Mouse (Mus musculus): ENCODE measurements around the gene Tlk1. TPM values are rescaled to one million over a fixed set of nuclear protein-coding genes. Genes with fewer than 3 reads are reported as not detected.
"Not testable (repeated sequence)": the region's sequence is repeated elsewhere in the genome, so short reads cannot be mapped to it uniquely, and the experiment has no call there.

Tlk1 gene
- polyA plus RNA-seq, 1 experiment from 2014 or later = 30.1 TPM

DNA sequence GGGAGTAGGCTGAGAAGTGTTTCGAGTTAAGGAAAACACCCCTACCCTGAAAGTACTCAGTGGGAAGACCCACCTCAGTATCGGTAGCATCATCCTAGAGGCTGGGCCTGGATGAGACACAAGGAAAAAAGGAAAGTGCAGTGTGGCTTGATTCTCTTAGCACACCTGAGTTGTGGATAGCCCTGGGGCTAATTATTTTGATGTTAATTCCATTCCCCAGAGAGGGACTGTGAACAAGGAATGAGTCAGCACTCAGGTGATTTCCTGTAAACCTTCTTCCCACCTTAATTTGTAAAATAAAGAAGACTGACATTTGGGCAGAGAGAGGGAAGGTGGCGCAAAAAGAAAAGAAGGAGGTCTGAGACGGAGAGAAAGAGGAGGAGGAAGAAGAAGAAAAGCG is 19.5 kb downstream of the Tlk1 start:
- H3K9me3 ChIP-seq (replicated peaks) = peaks cover 4% of the 10 kb centered on the region; the same call in 1 of the 2 replicates
- H3K27ac ChIP-seq (replicated peaks) = no peak overlapping the region
- no peaks in the 10 kb centered on the region for H3K27me3 ChIP-seq (ENCODE audit: low read depth, poor library complexity, severe bottlenecking)
- H3K36me3 ChIP-seq = peaks cover 31% of the 10 kb centered on the region
- H3K4me1 ChIP-seq = peaks cover 6% of the 10 kb centered on the region; the same call in 1 of the 2 replicates
- no peak overlapping the region for H3K4me3 ChIP-seq
- DNase-seq (ENCODE audit: low spot score) = no peak
- WGBS = 89% methylated on average over 5 of the region's 5 CpGs

DNA sequence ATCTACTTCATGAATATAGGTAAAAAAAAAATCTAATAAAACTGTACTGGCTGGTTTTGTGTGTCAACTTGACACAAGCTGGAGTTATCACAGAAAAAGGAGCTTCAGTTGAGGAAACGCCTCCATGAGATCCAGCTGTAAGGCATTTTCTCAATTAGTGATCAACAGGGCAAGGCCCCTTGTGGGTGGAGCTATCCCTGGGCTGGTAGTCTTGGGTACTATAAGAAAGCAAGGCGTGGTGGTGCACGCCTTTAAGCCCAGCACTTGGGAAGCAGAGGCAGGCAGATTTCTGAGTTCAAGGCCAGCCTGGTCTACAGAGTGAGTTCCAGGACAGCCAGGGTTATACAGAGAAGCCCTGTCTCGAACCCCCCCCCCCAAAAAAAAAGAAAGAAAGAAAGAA is 21.8 kb downstream of the Tlk1 start:
- not testable (repeated sequence) for DNase-seq (ENCODE audit: low spot score); H3K27me3 ChIP-seq (ENCODE audit: low read depth, poor library complexity, severe bottlenecking); H3K9me3 ChIP-seq (replicated peaks); H3K27ac ChIP-seq (replicated peaks); H3K4me1 ChIP-seq; H3K4me3 ChIP-seq
- 84% methylated on average over 4 of the region's 4 CpGs for WGBS
- peaks cover 31% of the 10 kb centered on the region for H3K36me3 ChIP-seq

DNA sequence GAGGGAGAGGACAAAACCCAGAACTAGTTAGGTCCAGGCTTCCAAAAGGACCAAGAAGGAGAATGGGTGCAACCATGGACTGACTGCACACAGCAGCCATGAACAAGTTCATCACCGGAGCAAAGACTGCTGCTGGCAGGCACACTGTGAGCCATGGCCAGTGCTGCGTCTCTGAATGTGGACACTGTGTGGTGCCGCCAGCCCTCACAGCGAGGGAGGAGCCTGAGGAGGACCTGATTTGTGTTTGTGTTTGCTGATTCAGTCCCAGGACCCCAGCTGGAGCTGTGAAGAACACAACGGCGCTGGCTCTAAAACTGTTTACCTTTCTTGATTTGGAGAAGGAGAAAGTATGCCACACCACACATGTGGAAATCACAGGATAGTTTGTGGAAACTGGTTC is 22.9 kb downstream of the Tlk1 start:
- Histone ChIP-seq H3K4me3 (no peak overlapping the region), H3K9me3 (replicated peaks) (peaks cover 4% of the 10 kb centered on the region; the same call in 1 of the 2 replicates), H3K36me3 (peaks cover 31% of the 10 kb centered on the region), H3K4me1 (peaks cover 6% of the 10 kb centered on the region; the same call in 1 of the 2 replicates), H3K27ac (replicated peaks) (no peak overlapping the region), H3K27me3 (ENCODE audit: low read depth, poor library complexity, severe bottlenecking) (no peaks in the 10 kb centered on the region)
- DNase-seq (ENCODE audit: low spot score) = no peak
- 47% methylated on average over 6 of the region's 6 CpGs for WGBS

DNA sequence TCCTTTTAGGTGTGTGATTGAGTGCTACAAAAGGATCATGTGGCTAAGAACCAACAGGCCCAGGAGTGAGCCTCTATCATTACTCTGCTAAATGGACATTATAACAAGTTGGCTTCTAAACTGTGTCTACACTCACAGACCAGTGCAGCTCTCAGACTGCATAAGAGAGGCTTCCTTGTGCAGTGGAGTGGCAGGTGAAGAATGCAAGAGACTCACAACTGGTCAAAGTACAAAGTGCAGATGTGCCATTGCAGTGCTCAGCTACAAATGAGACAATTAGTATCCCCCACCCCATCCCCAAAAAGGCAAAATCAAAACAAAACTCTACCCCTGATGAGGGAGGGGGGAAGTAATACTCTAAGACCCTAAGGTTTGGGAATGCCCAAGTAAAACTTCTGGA is 24.0 kb downstream of the Tlk1 start:
- Histone ChIP-seq H3K4me1 (peaks cover 6% of the 10 kb centered on the region; the same call in 1 of the 2 replicates), H3K27ac (replicated peaks) (no peak overlapping the region), H3K9me3 (replicated peaks) (peaks cover 9% of the 10 kb centered on the region; the same call in 1 of the 2 replicates), H3K36me3 (peaks cover 38% of the 10 kb centered on the region), H3K4me3 (no peak overlapping the region), H3K27me3 (ENCODE audit: low read depth, poor library complexity, severe bottlenecking) (no peaks in the 10 kb centered on the region)
- no peak for DNase-seq (ENCODE audit: low spot score)

DNA sequence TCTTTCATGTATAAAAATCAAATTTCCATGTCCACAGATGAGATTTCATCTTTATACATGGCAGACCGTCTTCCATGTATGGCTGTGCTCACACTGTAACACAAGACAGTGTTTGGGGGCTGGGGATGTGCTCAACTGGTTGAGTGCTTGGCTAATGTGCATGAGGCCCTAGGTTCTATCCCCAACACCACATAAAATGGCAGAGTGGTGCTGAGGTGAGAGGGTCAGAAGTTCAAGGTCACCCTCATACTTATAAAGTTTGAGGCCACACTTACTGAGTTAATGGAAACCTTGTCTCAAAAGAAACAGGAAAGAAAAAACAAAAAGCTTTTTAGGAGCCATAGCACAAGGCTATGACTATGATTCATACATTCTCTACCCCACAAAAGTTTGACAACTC is 25.1 kb downstream of the Tlk1 start:
- H3K9me3 ChIP-seq (replicated peaks) = peaks cover 12% of the 10 kb centered on the region; the same call in 1 of the 2 replicates
- H3K4me1 ChIP-seq = peaks cover 6% of the 10 kb centered on the region; the same call in 1 of the 2 replicates
- no peak for DNase-seq (ENCODE audit: low spot score)
- peaks cover 32% of the 10 kb centered on the region for H3K36me3 ChIP-seq
- H3K4me3 ChIP-seq = no peak overlapping the region
- no peak overlapping the region for H3K27ac ChIP-seq (replicated peaks)
- WGBS = 94% methylated on average over 1 of the region's 1 CpGs
- no peaks in the 10 kb centered on the region for H3K27me3 ChIP-seq (ENCODE audit: low read depth, poor library complexity, severe bottlenecking)

DNA sequence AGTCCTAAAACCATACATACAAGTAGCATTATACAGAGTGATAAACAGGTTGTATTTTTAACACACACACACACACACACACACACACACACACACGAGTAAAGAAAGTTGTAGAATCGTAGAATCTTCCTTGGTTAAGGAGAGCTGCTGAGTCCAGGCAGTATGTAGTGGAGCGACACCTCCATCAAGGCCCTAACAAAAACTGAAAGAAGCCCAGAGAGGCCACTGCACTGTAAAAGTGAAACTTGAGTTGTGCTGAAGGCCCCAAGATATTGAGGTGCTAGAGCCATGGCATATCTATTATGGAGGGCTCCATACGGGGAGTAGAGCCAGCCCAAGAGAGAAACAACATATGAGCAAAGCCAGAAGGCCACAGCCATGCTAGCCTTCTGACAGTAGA is 32.3 kb downstream of the Tlk1 start:
- Histone ChIP-seq H3K27ac (replicated peaks) (no peak overlapping the region), H3K9me3 (replicated peaks) (peaks cover 7% of the 10 kb centered on the region; the same call in 1 of the 2 replicates), H3K4me3 (no peak overlapping the region), H3K36me3 (peaks cover 28% of the 10 kb centered on the region), H3K4me1 (no peaks in the 10 kb centered on the region), H3K27me3 (ENCODE audit: low read depth, poor library complexity, severe bottlenecking) (no peaks in the 10 kb centered on the region)
- WGBS = 88% methylated on average over 4 of the region's 4 CpGs
- no peak for DNase-seq (ENCODE audit: low spot score)

DNA sequence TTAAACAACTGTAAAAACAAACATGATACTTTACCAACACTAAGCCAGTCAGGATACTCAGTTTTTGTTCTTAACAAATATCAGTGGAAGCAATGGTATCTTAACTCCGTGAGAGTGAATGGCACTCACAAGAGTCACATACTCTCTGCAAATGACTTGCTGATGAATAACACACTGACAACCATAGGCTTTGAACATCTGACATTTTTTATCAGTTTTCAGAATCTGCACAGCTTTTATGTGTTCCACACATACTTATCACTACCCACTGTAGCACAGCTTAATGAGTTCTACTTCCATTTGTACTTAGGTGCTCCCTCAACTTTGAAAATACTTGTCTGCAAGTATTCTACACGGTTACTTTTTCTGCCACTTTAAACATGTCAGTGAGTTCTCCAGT is 35.3 kb downstream of the Tlk1 start:
- no peak for DNase-seq (ENCODE audit: low spot score)
- Histone ChIP-seq H3K27ac (replicated peaks) (no peak overlapping the region), H3K9me3 (replicated peaks) (no peaks in the 10 kb centered on the region), H3K27me3 (ENCODE audit: low read depth, poor library complexity, severe bottlenecking) (no peaks in the 10 kb centered on the region), H3K4me3 (no peak overlapping the region), H3K36me3 (peaks cover 22% of the 10 kb centered on the region), H3K4me1 (no peaks in the 10 kb centered on the region)
- WGBS = 88% methylated on average over 2 of the region's 2 CpGs

DNA sequence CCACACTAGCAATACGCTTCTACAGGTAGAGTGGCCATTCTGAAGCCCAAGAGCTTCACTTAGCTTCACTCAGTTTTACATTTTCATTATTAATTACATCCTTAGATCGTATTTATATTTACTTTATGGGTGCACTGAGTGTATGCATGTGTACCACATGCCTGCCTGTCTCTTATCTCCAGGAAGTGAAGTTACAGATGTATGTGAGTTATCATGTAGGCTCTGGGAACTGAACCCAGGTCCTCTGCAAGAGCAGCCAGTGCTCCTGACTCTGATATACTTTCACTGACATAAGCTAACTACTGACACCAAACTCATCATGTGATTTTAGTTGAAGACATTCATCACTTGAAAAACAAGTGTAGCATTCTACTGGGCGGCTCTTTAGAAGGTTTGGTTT is 36.2 kb downstream of the Tlk1 start:
- no peaks in the 10 kb centered on the region for H3K4me1 ChIP-seq
- WGBS = 89% methylated on average over 3 of the region's 3 CpGs
- H3K4me3 ChIP-seq = no peak overlapping the region
- peaks cover 13% of the 10 kb centered on the region; the same call in 1 of the 2 replicates for H3K36me3 ChIP-seq
- H3K9me3 ChIP-seq (replicated peaks) = no peaks in the 10 kb centered on the region
- DNase-seq (ENCODE audit: low spot score) = no peak
- H3K27ac ChIP-seq (replicated peaks) = no peak overlapping the region
- no peaks in the 10 kb centered on the region for H3K27me3 ChIP-seq (ENCODE audit: low read depth, poor library complexity, severe bottlenecking)

DNA sequence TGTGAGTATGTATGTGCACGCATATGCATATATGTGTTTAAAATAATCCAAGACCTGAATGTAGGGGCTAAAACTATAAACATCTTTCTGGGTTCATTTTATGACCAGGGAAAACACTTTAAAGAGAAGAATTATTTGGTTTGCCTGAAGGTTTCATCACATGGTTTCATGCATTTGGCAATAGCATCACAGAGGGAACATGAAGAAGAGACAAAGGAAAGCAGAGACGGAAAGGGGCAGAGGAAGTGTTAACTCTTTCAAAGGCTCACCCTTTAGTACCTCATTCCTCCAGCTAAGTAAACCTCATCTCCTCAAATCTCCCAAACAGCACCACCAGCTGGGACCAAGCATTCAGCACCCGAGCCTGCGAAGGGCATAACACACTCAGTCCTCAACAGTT is 41.1 kb downstream of the Tlk1 start:
- 86% methylated on average over 4 of the region's 4 CpGs for WGBS
- no peak overlapping the region for H3K4me3 ChIP-seq
- H3K27me3 ChIP-seq (ENCODE audit: low read depth, poor library complexity, severe bottlenecking) = no peaks in the 10 kb centered on the region
- no peak overlapping the region for H3K27ac ChIP-seq (replicated peaks)
- no peaks in the 10 kb centered on the region for H3K9me3 ChIP-seq (replicated peaks)
- peaks cover 10% of the 10 kb centered on the region; the same call in 1 of the 2 replicates for H3K36me3 ChIP-seq
- H3K4me1 ChIP-seq = no peaks in the 10 kb centered on the region
- DNase-seq (ENCODE audit: low spot score) = no peak

DNA sequence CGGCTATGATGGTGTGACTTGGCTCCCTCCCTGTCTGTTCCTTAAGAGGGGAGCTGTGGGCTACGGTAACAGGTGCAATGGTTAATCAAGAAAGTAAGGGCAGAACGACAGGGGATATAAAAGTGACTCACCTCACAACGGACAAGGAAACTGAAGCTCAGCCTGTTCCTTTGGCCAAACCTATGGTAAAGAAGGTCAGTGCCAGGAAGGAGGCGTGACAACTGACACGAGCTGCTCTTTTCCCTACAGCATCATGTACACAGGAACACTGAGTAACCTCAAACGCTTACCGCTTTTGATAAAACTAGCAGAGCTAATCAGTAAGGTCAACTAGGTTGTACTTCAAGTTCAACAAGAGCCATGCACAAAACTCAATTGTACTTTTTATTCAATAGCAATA is 42.0 kb downstream of the Tlk1 start:
- 90% methylated on average over 8 of the region's 8 CpGs for WGBS
- no peaks in the 10 kb centered on the region for H3K4me1 ChIP-seq
- no peak overlapping the region for H3K4me3 ChIP-seq
- no peaks in the 10 kb centered on the region for H3K27me3 ChIP-seq (ENCODE audit: low read depth, poor library complexity, severe bottlenecking)
- no peak for DNase-seq (ENCODE audit: low spot score)
- H3K27ac ChIP-seq (replicated peaks) = no peak overlapping the region
- peaks cover 10% of the 10 kb centered on the region; the same call in 1 of the 2 replicates for H3K36me3 ChIP-seq
- no peaks in the 10 kb centered on the region for H3K9me3 ChIP-seq (replicated peaks)

DNA sequence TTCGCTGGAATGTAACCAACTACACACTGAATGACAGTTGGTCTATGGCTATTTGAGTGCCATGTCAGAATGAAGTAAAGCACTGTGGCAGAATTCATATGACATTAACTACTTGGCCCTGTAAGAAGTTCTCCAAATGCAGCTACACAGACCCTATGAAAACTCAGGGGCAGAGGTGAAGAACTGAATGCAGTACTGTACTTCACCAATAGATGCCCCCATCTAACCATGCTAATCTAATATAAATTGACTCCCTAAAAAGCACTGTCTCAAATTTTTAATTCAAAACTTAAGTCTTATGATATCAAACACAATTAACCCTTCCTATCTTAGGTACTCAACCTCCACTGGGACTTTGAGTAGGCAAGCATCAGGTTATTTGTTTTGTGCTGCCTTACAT is 45.9 kb downstream of the Tlk1 start:
- H3K27me3 ChIP-seq (ENCODE audit: low read depth, poor library complexity, severe bottlenecking) = no peaks in the 10 kb centered on the region
- H3K4me1 ChIP-seq = no peaks in the 10 kb centered on the region
- no peaks in the 10 kb centered on the region for H3K9me3 ChIP-seq (replicated peaks)
- no peak overlapping the region for H3K4me3 ChIP-seq
- peaks cover 4% of the 10 kb centered on the region; the same call in 1 of the 2 replicates for H3K36me3 ChIP-seq
- DNase-seq (ENCODE audit: low spot score) = no peak
- H3K27ac ChIP-seq (replicated peaks) = no peak overlapping the region
- WGBS = 100% methylated on average over 1 of the region's 1 CpGs

DNA sequence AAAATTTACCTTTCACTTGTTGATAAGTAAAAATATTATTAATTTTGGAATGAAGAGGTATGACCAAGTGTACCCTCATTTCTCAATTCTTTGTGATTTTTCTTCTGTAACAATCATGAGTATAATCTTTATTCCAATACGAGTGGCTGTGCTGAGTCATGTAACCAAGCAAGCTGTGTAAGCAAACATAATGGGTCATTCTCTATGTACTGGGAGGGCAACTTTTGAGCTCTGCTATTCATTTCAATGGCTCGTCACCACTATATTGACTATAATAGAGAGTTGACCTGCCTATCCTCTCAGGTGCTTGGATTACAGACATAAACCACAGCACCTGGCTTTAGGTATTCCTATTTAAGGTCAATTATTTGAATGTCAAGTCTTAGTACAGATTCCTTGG is 48.8 kb downstream of the Tlk1 start:
- H3K4me1 ChIP-seq = no peaks in the 10 kb centered on the region
- DNase-seq (ENCODE audit: low spot score) = no peak
- no peaks in the 10 kb centered on the region for H3K9me3 ChIP-seq (replicated peaks)
- H3K27ac ChIP-seq (replicated peaks) = no peak overlapping the region
- no peak overlapping the region for H3K4me3 ChIP-seq
- no peaks in the 10 kb centered on the region for H3K27me3 ChIP-seq (ENCODE audit: low read depth, poor library complexity, severe bottlenecking)
- 86% methylated on average over 2 of the region's 2 CpGs for WGBS
- no peaks in the 10 kb centered on the region for H3K36me3 ChIP-seq

DNA sequence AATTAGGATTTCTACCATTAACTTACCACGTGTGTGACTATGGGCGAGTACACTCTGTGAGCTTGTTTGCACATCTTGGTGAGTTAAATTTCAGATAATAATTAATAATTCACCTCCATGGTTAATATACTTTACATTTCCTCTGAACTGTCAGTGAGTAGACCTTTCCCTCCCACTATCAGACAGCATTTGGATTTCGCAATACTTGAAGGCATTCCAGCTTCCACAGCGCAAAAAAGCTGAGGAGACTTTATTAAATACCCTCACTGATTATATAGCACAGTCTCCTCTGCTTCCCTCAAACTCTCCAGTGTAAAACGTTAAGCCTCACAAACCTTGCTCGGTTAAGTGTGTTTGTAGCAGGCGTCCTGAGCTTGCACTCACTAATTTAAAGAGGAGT is 60.8 kb downstream of the Tlk1 start:
- Histone ChIP-seq H3K4me3 (no peak overlapping the region), H3K4me1 (no peaks in the 10 kb centered on the region), H3K27me3 (ENCODE audit: low read depth, poor library complexity, severe bottlenecking) (no peaks in the 10 kb centered on the region), H3K9me3 (replicated peaks) (no peaks in the 10 kb centered on the region), H3K36me3 (peaks cover 8% of the 10 kb centered on the region; the same call in 1 of the 2 replicates), H3K27ac (replicated peaks) (no peak overlapping the region)
- 90% methylated on average over 7 of the region's 7 CpGs for WGBS
- DNase-seq (ENCODE audit: low spot score) = no peak

DNA sequence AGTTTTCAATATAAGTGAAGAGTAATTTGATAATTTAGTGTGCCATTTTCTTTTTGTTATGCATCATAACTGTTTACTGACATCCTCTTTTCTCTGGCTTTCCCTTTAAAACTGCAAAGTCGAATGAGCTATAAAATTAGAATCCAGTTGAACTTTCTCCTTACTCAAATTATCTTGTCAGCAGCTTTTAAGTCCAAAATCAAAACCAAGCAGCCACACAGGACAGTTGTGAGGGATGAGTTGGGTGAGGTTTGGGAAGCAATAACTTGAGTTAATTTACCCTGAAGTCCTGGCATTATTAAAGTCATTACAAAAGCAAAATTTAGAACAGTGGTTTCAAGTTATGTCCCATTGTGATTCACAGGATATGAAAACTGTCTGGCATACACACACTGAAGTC is 62.8 kb downstream of the Tlk1 start:
- no peaks in the 10 kb centered on the region for H3K27me3 ChIP-seq (ENCODE audit: low read depth, poor library complexity, severe bottlenecking)
- DNase-seq (ENCODE audit: low spot score) = no peak
- H3K36me3 ChIP-seq = no peaks in the 10 kb centered on the region
- H3K4me3 ChIP-seq = no peak overlapping the region
- H3K4me1 ChIP-seq = no peaks in the 10 kb centered on the region
- H3K9me3 ChIP-seq (replicated peaks) = no peaks in the 10 kb centered on the region
- no peak overlapping the region for H3K27ac ChIP-seq (replicated peaks)
- WGBS = 91% methylated on average over 1 of the region's 1 CpGs
